Mouse (Mus musculus): ENCODE data around the gene 9530003J23Rik. TPM values are rescaled to one million over a fixed set of nuclear protein-coding genes. Genes with fewer than 3 reads are reported as not detected.
"Not testable (repeated sequence)": the region's sequence is repeated elsewhere in the genome, so short reads cannot be mapped to it uniquely, and the experiment has no call there.

The 9530003J23Rik gene
- total RNA-seq (2022) = not detected

GRCm38 (mm10) chr10:117238603-117239002, at the start of gene 9530003J23Rik:
Gene 9530003J23Rik, minus strand, starts transcription at chr10:117238703.
- no peak for DNase-seq (ENCODE audit: low spot score)

DNA sequence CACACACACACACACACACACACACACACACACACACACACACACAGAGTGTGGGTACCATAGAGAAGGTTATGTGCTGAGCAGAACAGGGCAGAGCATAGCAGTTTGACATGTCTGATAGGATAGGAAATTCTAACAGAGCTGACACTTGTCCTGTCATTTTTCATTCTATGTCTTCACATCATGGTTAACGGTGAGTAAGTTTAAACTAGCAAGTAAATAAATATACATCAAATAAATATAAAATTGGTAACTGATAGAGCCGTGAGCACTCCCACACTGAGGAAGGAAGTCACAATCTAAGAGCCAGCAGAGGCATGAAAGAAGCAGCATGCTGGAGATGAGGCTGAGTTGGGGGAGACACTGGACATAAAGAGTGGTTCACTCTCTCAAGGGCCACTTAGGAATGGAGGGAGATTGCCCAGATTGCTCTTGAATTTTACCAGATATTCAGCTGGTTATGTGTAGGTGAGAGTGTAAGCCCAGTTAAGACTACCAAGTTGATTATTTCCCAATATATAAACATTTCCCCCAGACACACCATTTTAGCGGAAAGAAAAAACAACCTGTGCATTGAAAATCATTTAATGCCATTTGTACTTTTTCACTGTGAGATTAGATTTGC, 48.8 kb upstream of the 9530003J23Rik start:
- DNase-seq (ENCODE audit: low spot score) = no peak

- DNase-seq (ENCODE audit: low spot score) = no peak
These were observed 48.0 kb upstream of the 9530003J23Rik start for GRCm38 (mm10) chr10:117286366-117286970.

DNA sequence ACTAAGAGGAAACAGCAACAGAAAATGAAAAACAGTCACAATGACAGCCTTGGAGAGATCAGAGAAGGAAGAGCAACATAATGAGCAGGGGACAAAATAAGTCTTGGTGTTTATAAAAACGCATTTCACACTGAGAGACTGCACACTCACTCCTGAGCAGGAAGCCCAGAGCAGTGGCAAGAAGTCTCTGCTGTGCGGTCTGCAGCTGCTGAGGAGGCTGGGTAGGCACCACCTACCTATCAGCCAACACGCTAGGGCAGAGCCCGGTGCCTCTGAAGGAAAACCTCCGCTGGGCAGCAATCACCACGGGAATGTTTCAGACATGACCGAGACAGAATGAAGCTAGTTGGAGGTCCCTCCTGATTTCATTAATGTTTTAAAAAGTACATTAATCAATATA, 47.1 kb upstream of the 9530003J23Rik start:
- DNase-seq (ENCODE audit: low spot score) = not testable (repeated sequence)

DNA sequence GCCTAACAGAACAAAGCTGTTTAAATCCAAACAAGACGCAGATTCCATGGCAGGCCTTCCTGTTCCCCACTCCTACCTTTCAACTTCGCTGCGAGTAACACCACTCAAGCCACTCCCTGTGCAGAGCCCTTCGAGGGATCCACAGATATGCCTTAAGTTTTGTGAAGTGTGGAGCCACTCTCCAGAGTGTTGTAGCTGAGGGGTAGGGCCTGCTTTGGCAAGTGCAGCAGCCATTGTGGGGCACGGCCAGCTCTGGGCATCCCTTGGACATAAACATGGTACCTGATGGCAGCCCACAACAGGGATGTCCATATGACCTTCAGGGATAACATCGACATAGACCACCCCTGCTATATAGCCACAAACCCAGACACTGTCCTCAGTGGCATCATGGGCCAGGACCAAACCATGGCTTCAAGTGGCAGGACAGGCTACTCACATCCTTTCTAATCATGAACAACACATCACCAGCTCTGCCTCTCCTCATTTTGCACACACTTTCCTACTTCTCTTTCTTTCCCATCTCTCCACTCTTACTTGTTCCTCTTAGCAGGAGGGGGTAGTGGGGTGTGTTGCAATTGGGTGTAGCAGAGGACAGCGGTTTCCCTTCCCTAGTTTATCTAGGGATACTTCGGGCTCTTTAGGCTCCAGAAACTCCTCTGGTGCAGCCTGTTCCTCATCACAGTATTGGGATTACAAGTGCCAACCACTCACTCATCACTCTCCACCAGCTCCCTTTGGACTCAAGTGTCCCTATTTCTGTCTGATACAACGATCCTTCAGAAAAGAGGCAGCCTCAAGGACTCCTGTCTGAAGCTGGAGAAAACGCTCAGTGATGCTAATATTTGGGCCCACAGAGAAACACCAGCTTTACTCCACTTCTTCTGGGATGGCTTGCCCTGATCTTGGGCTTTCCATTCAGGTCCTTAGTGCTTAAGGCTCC, 46.3 kb upstream of the 9530003J23Rik start:
- no peak for DNase-seq (ENCODE audit: low spot score)

DNA sequence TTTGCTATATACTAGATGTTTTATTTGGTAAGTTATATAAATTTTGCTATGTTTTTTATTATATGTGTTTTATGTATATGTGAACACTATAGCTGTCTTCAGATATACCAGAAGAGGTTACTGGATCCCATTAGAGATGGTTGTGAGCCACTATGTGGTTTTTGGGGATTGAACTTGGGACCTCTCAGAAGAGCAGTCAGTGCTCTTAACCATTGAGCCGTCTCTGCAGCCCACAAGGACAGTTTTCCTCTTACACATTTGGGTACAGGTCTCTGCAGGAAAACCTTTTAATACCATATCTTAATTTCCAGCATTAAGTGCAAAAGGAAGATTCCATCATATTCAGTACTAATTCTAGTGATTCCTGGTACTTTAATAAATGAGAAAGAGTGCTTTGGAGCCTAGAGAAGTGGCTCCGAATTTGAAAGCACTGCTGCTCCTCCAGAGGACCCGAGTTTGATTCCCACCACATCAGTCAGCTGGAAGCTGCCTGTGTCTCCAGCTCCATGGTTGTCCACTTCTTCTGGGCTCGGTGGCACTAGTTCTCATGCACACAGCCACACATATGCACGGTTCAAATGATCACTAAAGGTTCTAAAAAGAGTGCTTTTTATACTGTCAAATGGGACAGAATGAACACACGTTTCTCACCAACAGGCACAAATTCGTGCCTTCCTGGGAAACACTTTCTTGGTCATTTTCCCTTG, 45.5 kb upstream of the 9530003J23Rik start:
- DNase-seq (ENCODE audit: low spot score) = no peak

GRCm38 (mm10) chr10:117283196-117283595, 44.7 kb upstream of the 9530003J23Rik start:
- not testable (repeated sequence) for DNase-seq (ENCODE audit: low spot score)

GRCm38 (mm10) chr10:117282551-117282950, 44.0 kb upstream of the 9530003J23Rik start:
- DNase-seq (ENCODE audit: low spot score) = no peak

- DNase-seq (ENCODE audit: low spot score) = peak; percentile 42
These were observed 43.5 kb upstream of the 9530003J23Rik start, which contains the start of gene Lyz2 for GRCm38 (mm10) chr10:117282049-117282448. Gene Lyz2, minus strand, starts transcription at chr10:117282321.

DNA sequence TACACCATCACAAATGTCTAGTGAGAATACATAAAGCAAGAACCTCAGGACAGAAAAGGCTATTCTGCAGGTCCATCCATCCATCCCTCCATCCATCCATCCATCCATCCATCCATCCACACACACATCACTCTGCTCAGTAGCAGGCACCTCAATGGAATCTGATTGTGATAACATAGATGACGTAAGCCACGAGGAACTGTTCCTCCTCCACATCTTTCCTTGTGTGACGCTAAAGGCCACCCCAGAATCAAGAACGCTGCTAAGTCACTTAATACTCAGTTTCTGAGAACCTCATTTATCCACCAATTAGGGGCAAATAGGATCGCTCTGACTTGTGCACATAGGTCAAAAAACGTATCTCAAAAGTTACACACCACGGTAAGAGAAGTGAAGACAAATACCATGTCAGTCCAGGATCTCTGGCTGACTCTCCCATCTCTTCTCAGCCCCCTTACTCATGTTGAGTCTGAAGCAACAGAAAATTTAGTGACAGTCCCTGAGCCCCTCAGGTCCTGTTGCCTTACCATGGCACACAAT, 42.9 kb upstream of the 9530003J23Rik start:
- DNase-seq (ENCODE audit: low spot score) = no peak

- DNase-seq (ENCODE audit: low spot score) = no peak
These were observed 41.5 kb upstream of the 9530003J23Rik start for GRCm38 (mm10) chr10:117280000-117280399.

DNA sequence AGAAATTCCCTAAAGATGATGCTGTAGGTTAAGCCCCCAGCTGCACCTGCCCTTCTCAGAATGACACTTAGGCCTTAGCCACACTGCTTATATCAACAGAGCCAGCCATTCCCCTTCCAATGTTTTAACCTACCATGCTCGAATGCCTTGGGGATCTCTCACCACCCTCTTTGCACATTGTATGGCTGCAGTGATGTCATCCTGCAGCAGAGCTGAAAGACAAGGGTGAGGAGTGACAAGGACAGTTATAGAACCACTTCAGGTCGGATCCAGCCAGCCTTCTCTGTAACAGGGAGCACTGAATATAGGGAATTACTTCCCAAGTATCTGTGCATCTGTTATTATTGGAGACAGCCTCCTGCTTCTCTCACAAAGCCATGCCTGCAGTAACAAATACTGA, 40.0 kb upstream of the 9530003J23Rik start:
- DNase-seq (ENCODE audit: low spot score) = not testable (repeated sequence)

- DNase-seq (ENCODE audit: low spot score) = not testable (repeated sequence)
These were observed 39.3 kb upstream of the 9530003J23Rik start for GRCm38 (mm10) chr10:117277779-117278178.

DNA sequence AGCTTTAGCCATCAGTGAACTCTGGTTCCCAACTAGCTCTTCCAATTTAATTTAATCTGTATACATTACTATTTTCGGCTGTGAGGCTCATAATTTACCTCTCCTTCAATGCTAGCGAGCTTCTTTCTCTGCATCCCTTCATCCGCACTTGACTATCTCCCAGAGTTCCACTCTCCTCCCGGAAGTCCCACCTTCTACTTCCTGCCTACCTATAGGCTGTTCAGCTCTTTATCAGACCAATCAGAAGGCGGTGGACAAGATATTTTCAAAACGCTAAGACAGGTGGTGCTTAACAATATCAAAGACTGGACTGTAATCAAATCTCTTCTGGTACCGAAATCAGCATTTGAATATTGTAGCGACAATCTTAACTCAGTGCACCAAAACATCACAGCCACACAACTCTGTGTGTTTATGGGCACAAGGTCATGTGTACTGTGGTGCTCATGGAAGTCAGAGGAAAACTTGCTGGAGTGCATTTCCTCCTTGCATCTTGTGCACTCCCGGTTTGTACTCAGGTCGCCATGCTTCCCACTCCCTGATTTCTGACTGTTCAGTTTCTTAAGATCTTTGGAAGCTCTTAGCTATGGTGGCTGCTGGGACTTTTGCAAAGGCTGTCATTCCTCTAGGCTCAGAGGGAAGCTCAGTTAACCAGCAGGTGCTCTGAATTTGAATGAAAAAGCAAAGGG, 37.3 kb upstream of the 9530003J23Rik start:
- DNase-seq (ENCODE audit: low spot score) = no peak

GRCm38 (mm10) chr10:117274645-117275044, 36.1 kb upstream of the 9530003J23Rik start:
- not testable (repeated sequence) for DNase-seq (ENCODE audit: low spot score)

DNA sequence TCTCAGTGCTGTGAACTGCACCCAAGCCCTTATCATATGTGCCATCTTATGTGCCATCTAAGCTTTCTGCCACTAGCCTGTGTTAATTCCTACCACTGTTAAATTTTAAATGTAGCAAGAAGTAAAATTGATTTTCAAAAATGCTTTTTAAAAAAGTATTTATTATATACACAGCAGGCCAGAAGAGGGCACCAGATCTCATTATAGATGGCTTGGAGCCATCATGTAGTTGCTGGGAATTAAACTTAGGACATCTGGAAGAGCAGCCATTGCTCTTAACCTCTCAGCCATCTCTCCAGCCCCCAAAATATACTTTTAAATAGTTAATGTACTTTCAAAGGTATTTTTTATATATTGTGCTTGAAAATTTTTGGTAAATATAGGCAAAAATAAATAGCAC, 33.5 kb upstream of the 9530003J23Rik start:
- DNase-seq (ENCODE audit: low spot score) = no peak

DNA sequence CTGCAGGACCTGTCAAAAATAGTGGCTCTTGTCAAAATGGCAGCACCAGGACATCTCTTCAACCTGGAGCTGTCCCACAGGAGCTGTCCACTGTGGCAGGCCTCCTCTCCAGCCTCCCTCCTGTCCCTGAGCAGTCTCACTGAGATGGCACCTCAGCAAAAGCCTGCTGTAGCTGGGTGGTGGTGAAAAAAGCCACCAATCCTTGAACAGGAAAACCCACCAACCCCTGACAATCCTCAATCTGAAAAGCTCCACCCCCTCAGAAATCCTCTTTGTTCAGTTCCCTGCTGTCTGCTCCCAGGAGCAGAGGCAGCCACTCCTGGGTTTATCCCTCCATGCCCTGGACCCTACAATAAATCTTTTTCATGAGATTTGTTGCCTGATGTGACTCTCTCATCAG, 21.4 kb upstream of the 9530003J23Rik start:
- DNase-seq (ENCODE audit: low spot score) = no peak

GRCm38 (mm10) chr10:117235866-117236265, 2.6 kb downstream of the 9530003J23Rik start:
- DNase-seq (ENCODE audit: low spot score) = no peak

DNA sequence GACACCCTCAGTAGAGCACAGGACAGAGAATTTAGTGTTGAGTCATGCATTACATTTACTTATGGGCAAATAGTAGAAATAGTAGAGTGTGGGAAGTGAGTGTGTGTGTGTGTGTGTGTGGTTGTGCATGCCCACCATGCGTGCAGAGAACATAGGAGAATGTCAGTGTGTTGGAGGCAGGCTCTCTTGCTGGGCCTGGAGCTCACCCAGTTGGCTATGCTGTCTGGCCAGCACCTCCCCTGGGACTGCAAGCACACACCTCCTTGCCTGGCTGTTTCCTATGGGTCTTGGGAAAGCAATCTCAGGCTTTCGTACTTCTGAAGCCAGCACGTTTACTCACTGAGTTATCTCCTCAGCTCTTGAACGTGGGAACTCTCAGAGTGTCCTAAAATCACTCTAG, 3.7 kb downstream of the 9530003J23Rik start:
- DNase-seq (ENCODE audit: low spot score) = no peak

GRCm38 (mm10) chr10:117229826-117230225, 8.7 kb downstream of the 9530003J23Rik start:
- DNase-seq (ENCODE audit: low spot score) = no peak

- no peak for DNase-seq (ENCODE audit: low spot score)
These were observed 12.5 kb downstream of the 9530003J23Rik start for GRCm38 (mm10) chr10:117226002-117226401.
